Mouse (Mus musculus) embryonic facial prominence, embryonic 11.5 days (tissue): ENCODE data around the gene Gm10160. TPM values are rescaled to one million over a fixed set of nuclear protein-coding genes. Genes with fewer than 3 reads are reported as not detected.
A peak's percentile ranks its signal among the peaks of the same experiment; 100 is the strongest.
"Not testable (repeated sequence)": the region's sequence is repeated elsewhere in the genome, so short reads cannot be mapped to it uniquely, and the experiment has no call there.

Experiments
- ATAC-seq: fragments of 200-750 bp; cut with Nextera tagmentation; replicated peaks from 2 replicates; pipeline ENCODE4 v1.8.0; 2017; ENCODE audit warnings: low read depth; ENCODE audit not compliant: insufficient number of reproducible peaks, low FRiP score, low TSS enrichment
- DNase-seq: peaks from one replicate; pipeline ENCODE4 v3.0.0-alpha.2; 2015; ENCODE audit warnings: low spot score
- H3K27ac ChIP-seq: fragments of 300-500 bp; sonication (generic); replicated peaks from 2 replicates; pipeline ENCODE4 v1.5.1; 2014; ENCODE audit warnings: mild to moderate bottlenecking, low read depth, low read length, control low read depth
- H3K27me3 ChIP-seq: fragments of 300-500 bp; sonication (generic); 2 replicates; pipeline ENCODE4 v1.6.1; 2014; ENCODE audit warnings: mild to moderate bottlenecking, low read length, moderate library complexity, mixed read lengths; ENCODE audit not compliant: control insufficient read depth, insufficient read depth
- H3K36me3 ChIP-seq: fragments of 300-500 bp; sonication (generic); replicated peaks from 2 replicates; pipeline ENCODE4 v1.6.1; 2014; ENCODE audit warnings: low read depth, mild to moderate bottlenecking, low read length, moderate library complexity, mixed read lengths; ENCODE audit not compliant: control insufficient read depth, insufficient read depth
- H3K4me1 ChIP-seq: fragments of 300-500 bp; sonication (generic); 2 replicates; pipeline ENCODE4 v1.6.1; 2014; ENCODE audit warnings: low read length, mixed read lengths; ENCODE audit not compliant: control insufficient read depth, insufficient read depth
- H3K4me2 ChIP-seq: fragments of 300-500 bp; sonication (generic); 2 replicates; pipeline ENCODE4 v1.6.1; 2014; ENCODE audit warnings: low read depth, mild to moderate bottlenecking, control low read depth, low read length, moderate library complexity
- H3K4me3 ChIP-seq: fragments of 300-500 bp; sonication (generic); 2 replicates; pipeline ENCODE4 v1.5.1; 2014; ENCODE audit warnings: low read depth, low read length, control low read depth
- H3K9ac ChIP-seq: fragments of 300-500 bp; sonication (generic); replicated peaks from 2 replicates; pipeline ENCODE4 v1.6.1; 2014; ENCODE audit warnings: mild to moderate bottlenecking, control low read depth, low read length
- H3K9me3 ChIP-seq: fragments of 300-500 bp; sonication (generic); replicated peaks from 2 replicates; pipeline ENCODE4 v1.6.1; 2016; ENCODE audit warnings: mild to moderate bottlenecking, low read length, inconsistent platforms, mixed read lengths; ENCODE audit not compliant: control insufficient read depth
- WGBS: fragments of 180-500 bp; shearing (Covaris S2); extraction: QIAGEN DNeasy Blood & Tissue Kit; methylation state at CpG from one replicate; pipeline ENCODE4 v1.1.7; 2014; 5-methylcytosine and 5-hydroxymethylcytosine counted together
- polyA plus RNA-seq: library from polyadenylated mRNA; unstranded; fragments of >200 nt; fragmentation: Nextera tagmentation; extraction: Ambion mirVana; gene quantifications from 2 replicates; pipeline ENCODE4 v1.2.1, GENCODE M21; 2014

Gm10160 gene
- polyA plus RNA-seq, 1 experiment from 2014 or later = not detected

DNA sequence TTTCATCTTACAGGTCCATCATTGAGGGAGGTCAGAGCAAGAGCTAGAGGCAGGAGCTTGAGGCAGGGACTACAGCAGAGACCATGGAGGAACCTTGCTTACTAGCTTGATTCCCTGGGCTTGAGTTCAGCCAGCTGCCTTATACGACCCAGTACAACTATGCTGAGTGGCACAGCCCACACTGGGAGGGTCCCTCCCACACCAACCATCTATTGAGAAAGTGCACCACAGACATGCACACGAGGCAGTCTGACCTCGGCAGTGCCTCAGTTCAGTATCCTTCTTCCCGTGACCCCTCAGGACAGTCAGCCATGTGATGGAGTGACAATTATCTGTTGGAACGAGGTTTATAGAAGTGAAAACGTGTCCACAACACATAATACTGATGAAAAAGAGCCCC lies 15.8 kb downstream of the Gm10160 start:
- H3K36me3 ChIP-seq = no peaks in the 10 kb centered on the region
- H3K4me3 ChIP-seq = no peak overlapping the region
- no peaks in the 10 kb centered on the region for H3K27me3 ChIP-seq
- DNase-seq = no peak
- H3K27ac ChIP-seq = no peak overlapping the region
- no peak for ATAC-seq
- H3K9ac ChIP-seq = no peak overlapping the region
- no peaks in the 10 kb centered on the region for H3K4me1 ChIP-seq
- 71% methylated on average over 6 of the region's 6 CpGs for WGBS
- no peak overlapping the region for H3K4me2 ChIP-seq
- H3K9me3 ChIP-seq = no peaks in the 10 kb centered on the region

GRCm38 (mm10) chr7:81837771-81838170 lies 17.8 kb downstream of the Gm10160 start:
- ATAC-seq, H3K4me1 ChIP-seq: not testable (repeated sequence)
- 83% methylated on average over 5 of the region's 5 CpGs for WGBS

GRCm38 (mm10) chr7:81835430-81835829 lies 20.2 kb downstream of the Gm10160 start:
- WGBS = 75% methylated on average over 5 of the region's 5 CpGs
- no peak for ATAC-seq

More at GRCm38 (mm10) chr7:81837771-81838170, 17.8 kb downstream of the Gm10160 start:
- not testable (repeated sequence) for DNase-seq, H3K9ac ChIP-seq, H3K27me3 ChIP-seq, H3K9me3 ChIP-seq, H3K27ac ChIP-seq, H3K4me3 ChIP-seq, H3K36me3 ChIP-seq, H3K4me2 ChIP-seq

DNA sequence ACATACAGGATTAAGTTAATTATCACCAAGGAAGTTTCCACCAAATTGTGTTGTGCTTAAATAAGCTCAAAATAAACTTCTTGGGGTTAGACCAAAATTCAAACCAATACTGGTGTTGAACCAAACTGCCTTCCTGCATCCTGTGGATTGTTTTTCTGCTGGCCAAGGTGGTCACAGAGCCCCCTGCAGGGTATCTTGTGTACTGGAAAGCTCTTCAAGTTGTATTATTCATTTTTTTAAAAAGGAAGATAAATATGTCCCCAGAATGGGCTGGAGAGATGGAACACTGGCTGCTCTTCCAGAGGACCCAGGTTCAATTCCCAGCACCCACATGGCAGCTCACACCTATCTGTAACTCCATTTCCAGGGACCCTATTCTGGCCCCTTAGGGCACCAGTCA lies 20.7 kb downstream of the Gm10160 start:
- no peak for DNase-seq
- H3K9ac ChIP-seq = no peak overlapping the region

More at GRCm38 (mm10) chr7:81835430-81835829, 20.2 kb downstream of the Gm10160 start:
- Histone ChIP-seq H3K36me3 (no peaks in the 10 kb centered on the region), H3K4me3 (no peak overlapping the region), H3K9ac (no peak overlapping the region), H3K27me3 (no peaks in the 10 kb centered on the region), H3K9me3 (no peaks in the 10 kb centered on the region), H3K4me1 (no peaks in the 10 kb centered on the region), H3K27ac (no peak overlapping the region), H3K4me2 (no peak overlapping the region)
- DNase-seq = no peak

GRCm38 (mm10) chr7:81829379-81829894 lies 26.2 kb downstream of the Gm10160 start, which contains the start of gene Btbd1:
Gene Btbd1 (minus strand): TSS chr7:81829431.
- H3K4me3 ChIP-seq = peak within 1 kb of the TSS; percentile 81
- DNase-seq (peak; percentile 93), ATAC-seq (peak; percentile 87)
- H3K36me3 ChIP-seq = no peaks in the 10 kb centered on the region
- peak within 1 kb of the TSS; percentile 79 for H3K4me2 ChIP-seq
- under 1% methylated on average over 54 of the region's 58 CpGs for WGBS
- H3K9me3 ChIP-seq = no peaks in the 10 kb centered on the region
- peak within 1 kb of the TSS; percentile 87 for H3K27ac ChIP-seq
- no peaks in the 10 kb centered on the region for H3K27me3 ChIP-seq
- peak within 1 kb of the TSS; percentile 87 for H3K9ac ChIP-seq
- H3K4me1 ChIP-seq = peaks cover 2% of the 10 kb centered on the region; the same call in 1 of the 2 replicates

More for the DNA sequence above, 20.7 kb downstream of the Gm10160 start:
- Histone ChIP-seq H3K4me1 (no peaks in the 10 kb centered on the region), H3K36me3 (no peaks in the 10 kb centered on the region), H3K9me3 (no peaks in the 10 kb centered on the region), H3K27me3 (no peaks in the 10 kb centered on the region), H3K27ac (no peak overlapping the region), H3K4me3 (no peak overlapping the region), H3K4me2 (no peak overlapping the region)
- ATAC-seq = no peak

DNA sequence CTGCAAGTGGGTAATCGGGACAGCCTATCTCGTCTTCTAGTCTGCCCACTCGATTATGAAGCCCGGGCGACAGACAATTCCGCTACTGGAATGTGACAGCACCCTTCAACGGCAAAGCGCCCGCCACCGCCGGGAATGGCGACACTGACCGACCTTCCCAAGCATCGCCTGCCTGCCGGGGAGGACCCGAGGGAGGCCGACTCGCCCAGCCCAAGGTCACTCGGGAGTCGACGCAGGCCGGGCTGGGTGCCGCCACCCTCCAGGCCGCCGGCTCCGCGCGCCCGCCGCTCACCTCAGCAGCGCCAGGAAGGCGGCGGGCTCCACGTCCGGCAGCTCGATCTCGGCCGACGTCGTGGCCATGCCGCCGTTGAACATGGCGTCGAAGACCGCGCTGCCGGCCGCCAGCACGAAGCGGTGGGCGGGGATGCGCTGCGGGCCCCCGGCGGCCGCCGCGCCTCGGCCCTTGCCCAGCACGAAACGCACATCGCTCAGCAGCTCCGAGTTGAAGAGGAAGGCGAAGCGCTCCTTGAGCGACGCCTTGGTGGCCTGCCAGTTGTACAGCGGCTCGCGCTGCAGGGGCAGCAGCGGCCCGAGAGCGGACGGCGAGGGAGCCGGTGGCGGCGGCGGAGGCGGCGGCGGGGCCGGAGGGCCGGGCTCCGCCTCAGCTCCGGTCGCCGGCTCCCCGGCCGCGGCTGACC lies 26.8 kb downstream of the Gm10160 start:
- WGBS = 0% methylated on average over 64 of the region's 91 CpGs
- Histone ChIP-seq H3K4me1 (peaks cover 2% of the 10 kb centered on the region; the same call in 1 of the 2 replicates), H3K4me2 (peak overlapping the region; percentile 79), H3K9me3 (no peaks in the 10 kb centered on the region), H3K9ac (peak overlapping the region; percentile 87), H3K36me3 (no peaks in the 10 kb centered on the region), H3K4me3 (peak overlapping the region; percentile 81), H3K27ac (peak overlapping the region; percentile 87), H3K27me3 (no peaks in the 10 kb centered on the region)
- ATAC-seq (peak; percentile 70), DNase-seq (peak; percentile 36)

GRCm38 (mm10) chr7:81827806-81828667 lies 27.6 kb downstream of the Gm10160 start:
- Histone ChIP-seq H3K9me3 (no peaks in the 10 kb centered on the region), H3K9ac (peak overlapping the region; percentile 87), H3K4me2 (peak overlapping the region; percentile 79), H3K4me1 (peaks cover 2% of the 10 kb centered on the region; the same call in 1 of the 2 replicates), H3K36me3 (no peaks in the 10 kb centered on the region), H3K27me3 (no peaks in the 10 kb centered on the region), H3K27ac (peak overlapping the region; percentile 87), H3K4me3 (peak overlapping the region; percentile 81)
- 30% methylated on average over 17 of the region's 17 CpGs for WGBS
- DNase-seq (no peak), ATAC-seq (no peak)
